Mouse (Mus musculus): ENCODE measurements at regions not wholly inside any gene's neighbourhood (a gene's known extent, or its start where the extent isn't known, plus 50 kb on each side); places are given as distances from the start of the nearest gene placed in this dataset.

- no peak for TF ChIP-seq POLR2A (IDR thresholded peaks at IDR 0.05; ENCODE audit: insufficient read depth, low read depth, low read length)
- TF ChIP-seq CTCF (IDR thresholded peaks at IDR 0.05): no peak
These were observed 65.8 kb upstream of the Aoah start for GRCm38 (mm10) chr13:20728064-20728463.
